ENCODE assay signal across 8 mouse cellular contexts in genomic region chr4:128715241-128716204, GRCm38 (mm10). TPM values are rescaled to one million over a fixed set of nuclear protein-coding genes. Genes with fewer than 3 reads are reported as not detected.
A peak's percentile ranks its signal among the peaks of the same experiment; 100 is the strongest.
DNase-seq lines count a peak whose midpoint lies in the region; ATAC-seq lines count a peak whose summit lies in the region.

No protein-coding gene starts in this region.

- H3K9me3 ChIP-seq in hindbrain, embryonic 12.5 days (replicated peaks): no peaks in the 10 kb centered on the region
- H3K9me3 ChIP-seq in limb, embryonic 13.5 days: no peaks in the 10 kb centered on the region
- no peaks in the 10 kb centered on the region for H3K9me3 ChIP-seq in neural tube, embryonic 12.5 days

- peaks cover 85% of the 10 kb centered on the region for H3K4me1 ChIP-seq in hindbrain, embryonic 12.5 days
- peaks cover 72% of the 10 kb centered on the region for H3K4me1 ChIP-seq in limb, embryonic 13.5 days
- peaks cover 80% of the 10 kb centered on the region for H3K4me1 ChIP-seq in neural tube, embryonic 12.5 days

- 0 out of 2 replicates have a peak overlapping the region, but pooled peaks have one; percentile 11 for H3K4me3 ChIP-seq in hindbrain, embryonic 12.5 days
- 0 out of 2 replicates have a peak overlapping the region, but pooled peaks have one; percentile 7 for H3K4me3 ChIP-seq in limb, embryonic 13.5 days
- H3K4me3 ChIP-seq in neural tube, embryonic 12.5 days: no peak overlapping the region

- no peaks in the 10 kb centered on the region for H3K36me3 ChIP-seq in hindbrain, embryonic 12.5 days
- no peaks in the 10 kb centered on the region for H3K36me3 ChIP-seq in limb, embryonic 13.5 days
- no peaks in the 10 kb centered on the region; the same call in 1 of the 2 replicates for H3K36me3 ChIP-seq in neural tube, embryonic 12.5 days

- WGBS in hindbrain, embryonic 12.5 days: 4% methylated on average over 14 of the region's 14 CpGs
- WGBS in limb, embryonic 13.5 days: 6% methylated on average over 14 of the region's 14 CpGs
- 2% methylated on average over 14 of the region's 14 CpGs for WGBS in neural tube, embryonic 12.5 days

- H3K27me3 ChIP-seq in hindbrain, embryonic 12.5 days: no peaks in the 10 kb centered on the region
- H3K27me3 ChIP-seq in limb, embryonic 13.5 days: no peaks in the 10 kb centered on the region
- H3K27me3 ChIP-seq in neural tube, embryonic 12.5 days (replicated peaks): 0 out of 2 replicates have a peak, but pooled peaks cover 2% of the 10 kb centered on the region

- H3K27ac ChIP-seq in hindbrain, embryonic 12.5 days: peak overlapping the region; percentile 99
- peak overlapping the region; percentile 90 for H3K27ac ChIP-seq in limb, embryonic 13.5 days
- H3K27ac ChIP-seq in neural tube, embryonic 12.5 days: peak overlapping the region; percentile 99

- ATAC-seq in hindbrain, embryonic 12.5 days (ENCODE audit: low FRiP score): peak; percentile 88
- ATAC-seq in limb, embryonic 13.5 days (ENCODE audit: low FRiP score, low read depth): peak; percentile 69
- peak; percentile 89 for ATAC-seq in neural tube, embryonic 12.5 days (ENCODE audit: low FRiP score, low read depth)

- DNase-seq in frontal cortex, postnatal 14 days (ENCODE audit: low spot score in 2 of 2): peak; percentile 58 to 76
- DNase-seq in frontal cortex, postnatal 25 days (ENCODE audit: low spot score in 2 of 2): no peak
- DNase-seq in cerebellum, adult 9-11 months: peak; percentile 86
- DNase-seq in gastrocnemius, postnatal 4 days (ENCODE audit: low spot score in 2 of 2): no peak
- DNase-seq in B cell, adult 2 months: no peak

- peak overlapping the region; percentile 38 for H3K9ac ChIP-seq in hindbrain, embryonic 12.5 days
- H3K9ac ChIP-seq in limb, embryonic 13.5 days: peak overlapping the region; percentile 35; the same call in 1 of the 2 replicates
- H3K9ac ChIP-seq in neural tube, embryonic 12.5 days: peak overlapping the region; percentile 42

- peak overlapping the region; percentile 39 for H3K4me2 ChIP-seq in hindbrain, embryonic 12.5 days (replicated peaks)
- peak overlapping the region; percentile 51 for H3K4me2 ChIP-seq in limb, embryonic 13.5 days (replicated peaks)
- peak overlapping the region; percentile 52 for H3K4me2 ChIP-seq in neural tube, embryonic 12.5 days (replicated peaks)

RNA-seq across cellular contexts. Expression of gene A3galt2, which starts 39.6 kb away (rescaled TPM):
- polyA plus RNA-seq in hindbrain, embryonic 12.5 days (2016; fragmentation: Nextera tagmentation; extraction: Ambion mirVana): 0.50 and 0.79 TPM in 2 replicates
- 0.09 and 0.15 TPM in 2 replicates for polyA plus RNA-seq in limb, embryonic 13.5 days (2015; fragmentation: Nextera tagmentation; extraction: Ambion mirVana)
- 0.46 and 0.54 TPM in 2 replicates for polyA plus RNA-seq in neural tube, embryonic 12.5 days (2016; fragmentation: Nextera tagmentation; extraction: Ambion mirVana)
- under 1 TPM; 0.26 to 0.37 TPM for total RNA-seq in gastrocnemius, postnatal 4 days (2021)

Comparison
In these comparisons a context has a peak if more than half of its experiments do, and no peak if none do; other contexts are left out.
1. DNase-seq: peak in frontal cortex, postnatal 14 days (2 of 2) and cerebellum, adult 9-11 months (single experiment); none in frontal cortex, postnatal 25 days (0 of 2), gastrocnemius, postnatal 4 days (0 of 2) and B cell, adult 2 months (0 of 2).
2. Peak in every context shown above with its lines, with median percentiles within 50 percentile points of each other: ATAC-seq, H3K27ac ChIP-seq, H3K4me2 ChIP-seq and H3K9ac ChIP-seq.